Mouse (Mus musculus) bone marrow macrophage, adult 2 months (primary cell): ENCODE data around the gene Bach2.

ENCODE experiments used
- CTCF ChIP-seq: IDR thresholded peaks from 2 replicates; pipeline ENCODE4 v1.5.1; 2012; ENCODE audit warnings: low read depth, mild to moderate bottlenecking, low read length, moderate library complexity
- POLR2A ChIP-seq: IDR thresholded peaks from 2 replicates; pipeline ENCODE4 v1.6.1; 2012; ENCODE audit warnings: mild to moderate bottlenecking, low read depth, low read length, borderline replicate concordance

GRCm38 (mm10) chr4:32376527-32376948 lies 137.9 kb downstream of the Bach2 start:
- no peak for TF ChIP-seq POLR2A
- TF ChIP-seq CTCF: no peak
